Mouse (Mus musculus) adrenal gland, postnatal 0 days (tissue): Measurements from ENCODE around the gene BC055324. TPM values are rescaled to one million over a fixed set of nuclear protein-coding genes. Genes with fewer than 3 reads are reported as not detected.

ENCODE experiments used
- polyA plus RNA-seq: library from polyadenylated mRNA; unstranded; fragments of >200 nt; fragmentation: Nextera tagmentation; extraction: Ambion mirVana; gene quantifications from 2 replicates; pipeline ENCODE4 v1.2.1, GENCODE M21; 2015

Gene BC055324
- polyA plus RNA-seq, result 3.5 and 3.7 TPM in 2 replicates

DNA sequence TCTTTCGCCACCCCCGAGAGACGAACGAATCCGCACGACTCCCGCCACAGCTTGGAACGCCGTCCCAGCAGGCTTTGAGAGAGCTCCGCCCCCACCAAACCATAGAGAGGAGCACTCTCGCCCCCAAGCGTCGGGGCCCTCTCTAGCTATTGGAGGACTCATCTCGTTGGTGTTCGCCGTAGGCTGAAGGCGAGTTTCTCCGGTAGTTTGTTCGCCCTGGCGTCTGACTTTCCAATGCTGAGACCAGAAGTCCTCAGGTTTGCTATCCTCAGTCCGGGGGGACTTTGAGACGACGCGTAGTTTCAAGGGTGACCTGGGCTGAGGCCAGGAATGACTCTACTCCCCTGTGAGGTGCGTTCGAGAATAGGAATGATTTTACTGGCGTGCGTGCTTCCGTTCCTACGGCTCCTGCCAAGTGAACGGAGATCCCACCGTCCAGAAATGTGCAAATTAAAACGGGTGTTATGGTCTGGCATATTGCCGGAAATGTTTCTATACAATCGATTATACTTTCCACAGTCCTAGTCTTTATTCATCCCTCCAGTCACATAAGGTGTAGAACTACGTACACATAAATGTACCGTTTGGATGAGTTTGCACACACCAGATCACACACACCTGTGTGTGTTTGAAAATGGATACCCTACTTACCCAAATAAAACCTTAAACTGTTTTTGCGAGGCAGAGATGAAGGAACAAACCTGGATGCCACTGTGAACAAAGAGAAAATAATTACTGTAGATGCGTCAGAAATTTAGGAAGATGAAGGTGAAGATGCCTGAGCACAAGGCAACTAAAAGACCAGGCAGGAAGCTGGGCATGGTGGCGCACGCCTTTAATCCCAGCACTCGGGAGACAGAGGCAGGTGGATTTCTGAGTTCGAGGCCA is at the start of gene BC055324, which contains the start of gene Mettl18:
Gene BC055324, minus strand, starts transcription at position 76 of the 888 bp plus-strand sequence.
Gene Mettl18, plus strand, starts transcription at position 169 of the 888 bp plus-strand sequence.

DNA sequence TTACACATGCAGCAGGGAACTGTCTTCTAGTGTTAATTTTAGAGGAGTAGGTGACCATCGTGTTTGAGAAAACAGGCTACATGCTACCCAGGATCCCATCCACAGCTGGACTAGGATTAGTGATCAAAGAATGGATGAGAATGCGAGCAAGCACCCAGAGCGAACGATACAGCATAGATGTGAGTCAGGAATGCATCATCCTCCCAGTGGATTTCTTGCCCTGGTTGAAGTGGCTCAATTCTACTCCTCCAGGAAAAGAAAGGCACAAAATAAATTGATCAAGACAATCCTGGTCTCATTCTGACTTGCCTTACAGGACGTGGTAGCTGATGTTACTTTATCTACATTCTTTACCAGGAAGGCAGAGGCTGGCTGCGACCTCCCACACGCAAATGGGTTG is 65.8 kb downstream of the BC055324 start, which contains the start of gene Scyl3:
Gene Scyl3, plus strand, starts transcription at position 255 of the 400 bp plus-strand sequence.

Other genes starting within 250 kb of the BC055324 start
- gene Kifap3, start 215.2 kb downstream of the BC055324 start, polyA plus RNA-seq, result 16.1 and 24.1 TPM in 2 replicates
- 11.9 and 17.9 TPM in 2 replicates for gene Scyl3, start 65.7 kb downstream of the BC055324 start, polyA plus RNA-seq
- 10.1 and 12.5 TPM in 2 replicates for gene Mettl18, start 93 bp upstream of the BC055324 start, polyA plus RNA-seq
- gene Sele, start 53.4 kb upstream of the BC055324 start, polyA plus RNA-seq, result 0.06 and 0.09 TPM in 2 replicates
- gene Sell, start 67.2 kb upstream of the BC055324 start, polyA plus RNA-seq, result 1.6 and 2.5 TPM in 2 replicates
- gene Selp, start 120.5 kb upstream of the BC055324 start, polyA plus RNA-seq, result 0.17 and 0.28 TPM in 2 replicates
- gene F5, start 157.0 kb upstream of the BC055324 start, polyA plus RNA-seq, result 1.1 TPM in 2 replicates